Mouse (Mus musculus) frontal cortex, adult (tissue): ENCODE measurements around the gene Vps37b.

Source experiments
- ATAC-seq: cut with Nextera tagmentation; 2 replicates; pipeline ENCODE4 v1.9.2; 2017; ENCODE audit warnings: mild to moderate bottlenecking, moderate library complexity, mixed read lengths; ENCODE audit not compliant: low TSS enrichment

Gene Vps37b

GRCm38 (mm10) chr5:124002876-124003275 is 29.2 kb downstream of the Vps37b start:
- ATAC-seq: 0 out of 2 replicates have a peak, but pooled peaks have one; percentile 8

- no peak for ATAC-seq
Observed at GRCm38 (mm10) chr5:124001274-124001673, 30.8 kb downstream of the Vps37b start.

GRCm38 (mm10) chr5:124000824-124001223 is 31.2 kb downstream of the Vps37b start:
- ATAC-seq: peak; percentile 44; the same call in 1 of the 2 replicates

- no peak for ATAC-seq
Observed at GRCm38 (mm10) chr5:123998370-123998769, 33.7 kb downstream of the Vps37b start.

- ATAC-seq: peak; percentile 20; the same call in 1 of the 2 replicates
Observed at GRCm38 (mm10) chr5:123997811-123998210, 34.3 kb downstream of the Vps37b start.

GRCm38 (mm10) chr5:123997211-123997751 is 34.8 kb downstream of the Vps37b start:
- no peak for ATAC-seq

- no peak for ATAC-seq
Observed at GRCm38 (mm10) chr5:123996695-123997094, 35.4 kb downstream of the Vps37b start.

GRCm38 (mm10) chr5:123996194-123996593 is 35.9 kb downstream of the Vps37b start:
- no peak for ATAC-seq

GRCm38 (mm10) chr5:123995388-123995787 is 36.7 kb downstream of the Vps37b start:
- ATAC-seq: no peak

GRCm38 (mm10) chr5:123994468-123994867 is 37.6 kb downstream of the Vps37b start:
- ATAC-seq: no peak

- peak; percentile 7; the same call in 1 of the 2 replicates for ATAC-seq
Observed at GRCm38 (mm10) chr5:123993263-123994036, 38.6 kb downstream of the Vps37b start.

- peak; percentile 14; the same call in 1 of the 2 replicates for ATAC-seq
Observed at GRCm38 (mm10) chr5:123992794-123993193, 39.3 kb downstream of the Vps37b start.

GRCm38 (mm10) chr5:123992193-123992637 is 39.9 kb downstream of the Vps37b start:
- peak; percentile 42; the same call in 1 of the 2 replicates for ATAC-seq

- no peak for ATAC-seq
Observed at GRCm38 (mm10) chr5:123991321-123991720, 40.7 kb downstream of the Vps37b start.

GRCm38 (mm10) chr5:123989941-123990885 is 41.9 kb downstream of the Vps37b start:
- no peak for ATAC-seq

GRCm38 (mm10) chr5:123987511-123987910 is 44.6 kb downstream of the Vps37b start:
- ATAC-seq: no peak

- ATAC-seq: no peak
Observed at GRCm38 (mm10) chr5:123986925-123987324, 45.1 kb downstream of the Vps37b start.

- ATAC-seq: peak; percentile 57
Observed at GRCm38 (mm10) chr5:123985434-123985833, 46.6 kb downstream of the Vps37b start.

- no peak for ATAC-seq
Observed at GRCm38 (mm10) chr5:123982838-123983237, 49.2 kb downstream of the Vps37b start.

- ATAC-seq: no peak
Observed at GRCm38 (mm10) chr5:123981250-123981554, 50.9 kb downstream of the Vps37b start.

- peak; percentile 31; the same call in 1 of the 2 replicates for ATAC-seq
Observed at GRCm38 (mm10) chr5:123980521-123981249, 51.4 kb downstream of the Vps37b start.
